Mouse (Mus musculus) spleen, postnatal 36 days (tissue): ENCODE measurements around the gene Rgs9bp.
"Not testable (repeated sequence)": the region's sequence is repeated elsewhere in the genome, so short reads cannot be mapped to it uniquely, and the experiment has no call there.

Experiments used
- DNase-seq, 2 experiments: peaks; one replicate each; pipeline ENCODE4 v3.0.0; 2022; ENCODE audit warnings: low spot score in 2 of 2, mixed read lengths in 1 of 2

Rgs9bp gene

GRCm38 (mm10) chr7:35583476-35584025, 1.8 kb downstream of the Rgs9bp start:
- DNase-seq, result no peak

- DNase-seq, result no peak
Measured at GRCm38 (mm10) chr7:35582719-35583118, 2.7 kb downstream of the Rgs9bp start.

- DNase-seq, result peak; percentile 17 to 28
Measured at GRCm38 (mm10) chr7:35579849-35580248, 5.5 kb downstream of the Rgs9bp start.

- DNase-seq, result not testable (repeated sequence)
Measured at GRCm38 (mm10) chr7:35570883-35571282, 14.5 kb downstream of the Rgs9bp start.

GRCm38 (mm10) chr7:35569724-35570123, 15.7 kb downstream of the Rgs9bp start:
- DNase-seq, result not testable (repeated sequence)

- not testable (repeated sequence) for DNase-seq
Measured at GRCm38 (mm10) chr7:35565965-35566364, 19.4 kb downstream of the Rgs9bp start.

- not testable (repeated sequence) for DNase-seq
Measured at GRCm38 (mm10) chr7:35564872-35565271, 20.5 kb downstream of the Rgs9bp start.

GRCm38 (mm10) chr7:35564067-35564865, 21.1 kb downstream of the Rgs9bp start:
- no peak for DNase-seq

- DNase-seq, result no peak
Measured at GRCm38 (mm10) chr7:35563071-35563470, 22.3 kb downstream of the Rgs9bp start.

- DNase-seq, result no peak
Measured at GRCm38 (mm10) chr7:35559838-35560237, 25.5 kb downstream of the Rgs9bp start.

GRCm38 (mm10) chr7:35558681-35559080, 26.7 kb downstream of the Rgs9bp start:
- no peak for DNase-seq

- DNase-seq, result no peak
Measured at GRCm38 (mm10) chr7:35557577-35557976, 27.8 kb downstream of the Rgs9bp start.

GRCm38 (mm10) chr7:35556905-35557304, 28.5 kb downstream of the Rgs9bp start:
- DNase-seq, result peak; percentile 22 to 58

GRCm38 (mm10) chr7:35556205-35556603, 29.2 kb downstream of the Rgs9bp start, which contains the start of gene Nudt19:
TSS of gene Nudt19 (minus strand) at chr7:35556304.
- no peak for DNase-seq

GRCm38 (mm10) chr7:35555224-35556204, 29.9 kb downstream of the Rgs9bp start:
- DNase-seq, result peak; percentile 78 to 81

- peak in 1 of 2 experiments; percentile 23 for DNase-seq
Measured at GRCm38 (mm10) chr7:35554605-35555175, 30.7 kb downstream of the Rgs9bp start.

GRCm38 (mm10) chr7:35553751-35554604, 31.4 kb downstream of the Rgs9bp start:
- DNase-seq, result peak; percentile 29 to 46

- peak; percentile 32 to 48 for DNase-seq
Measured at GRCm38 (mm10) chr7:35545881-35546280, 39.5 kb downstream of the Rgs9bp start.

GRCm38 (mm10) chr7:35537562-35537961, 47.8 kb downstream of the Rgs9bp start, which contains the start of gene Tdrd12:
TSS of gene Tdrd12 (minus strand) at chr7:35537745.
- no peak for DNase-seq

GRCm38 (mm10) chr7:35535750-35536512, 49.5 kb downstream of the Rgs9bp start:
- no peak for DNase-seq
